Mouse (Mus musculus) G1E (cell line): ENCODE measurements around the gene Cep57.

Source experiments
- CTCF ChIP-seq: IDR thresholded peaks from 2 replicates; pipeline ENCODE4 v1.5.1; 2012; ENCODE audit warnings: low read depth, low read length, inconsistent platforms, mixed read lengths
- GATA1 ChIP-seq: IDR thresholded peaks from 2 replicates; pipeline ENCODE4 v1.6.1; 2012; ENCODE audit warnings: borderline replicate concordance, low read length, inconsistent platforms, mixed read lengths
- GATA2 ChIP-seq: IDR thresholded peaks from 2 replicates; pipeline ENCODE4 v1.6.1; 2012; ENCODE audit warnings: low read depth, low read length, inconsistent platforms, borderline replicate concordance
- POLR2AphosphoS5 ChIP-seq: IDR thresholded peaks from 2 replicates; pipeline ENCODE4 v1.6.1; 2012; ENCODE audit warnings: low read depth, low read length, inconsistent platforms; ENCODE audit not compliant: insufficient replicate concordance

GRCm38 (mm10) chr9:13856247-13856646 is 29.3 kb upstream of the Cep57 start:
- TF ChIP-seq CTCF = no peak
- TF ChIP-seq POLR2AphosphoS5 = no peak
- TF ChIP-seq GATA1 = no peak
- no peak for TF ChIP-seq GATA2
